Mouse (Mus musculus) heart, embryonic 11.5 days (tissue): ENCODE results near the gene Hacd3. TPM values are rescaled to one million over a fixed set of nuclear protein-coding genes. Genes with fewer than 3 reads are reported as not detected.

Experiments used
- ATAC-seq: fragments of 200-750 bp; cut with Nextera tagmentation; replicated peaks from 2 replicates; pipeline ENCODE4 v1.8.0; 2017; ENCODE audit warnings: moderate library complexity; ENCODE audit not compliant: insufficient number of reproducible peaks, low FRiP score, low TSS enrichment
- H3K27ac ChIP-seq: fragments of 300-500 bp; sonication (generic); 2 replicates; pipeline ENCODE4 v1.5.1; 2014; ENCODE audit warnings: mild to moderate bottlenecking, low read depth, low read length
- H3K27me3 ChIP-seq: fragments of 300-500 bp; sonication (generic); 2 replicates; pipeline ENCODE4 v1.6.1; 2014; ENCODE audit warnings: mild to moderate bottlenecking, low read length, mixed read lengths; ENCODE audit not compliant: control insufficient read depth, insufficient read depth
- H3K36me3 ChIP-seq: fragments of 300-500 bp; sonication (generic); 2 replicates; pipeline ENCODE4 v1.6.1; 2014; ENCODE audit warnings: mild to moderate bottlenecking, low read length, moderate library complexity, mixed read lengths; ENCODE audit not compliant: control insufficient read depth, insufficient read depth
- H3K4me1 ChIP-seq: fragments of 300-500 bp; sonication (generic); 2 replicates; pipeline ENCODE4 v1.6.1; 2014; ENCODE audit warnings: low read length; ENCODE audit not compliant: control insufficient read depth, insufficient read depth
- H3K4me2 ChIP-seq: fragments of 300-500 bp; sonication (generic); 2 replicates; pipeline ENCODE4 v1.6.1; 2014; ENCODE audit warnings: mild to moderate bottlenecking, moderate library complexity
- H3K4me3 ChIP-seq: fragments of 300-500 bp; sonication (generic); 2 replicates; pipeline ENCODE4 v1.5.1; 2014; ENCODE audit warnings: low read depth, low read length
- H3K9ac ChIP-seq: fragments of 300-500 bp; sonication (generic); 2 replicates; pipeline ENCODE4 v1.6.1; 2014; ENCODE audit warnings: mild to moderate bottlenecking, low read depth, low read length, moderate library complexity
- H3K9me3 ChIP-seq: fragments of 300-500 bp; sonication (generic); replicated peaks from 2 replicates; pipeline ENCODE4 v1.6.1; 2016; ENCODE audit warnings: low read length; ENCODE audit not compliant: control insufficient read depth
- WGBS: fragments of 180-500 bp; shearing (Covaris S2); extraction: QIAGEN DNeasy Blood & Tissue Kit; methylation state at CpG from one replicate; pipeline ENCODE4 v1.1.7; 2014; ENCODE audit not compliant: insufficient replicate concordance; 5-methylcytosine and 5-hydroxymethylcytosine counted together
- polyA plus RNA-seq: library from polyadenylated mRNA; unstranded; fragments of >200 nt; fragmentation: Nextera tagmentation; extraction: Ambion mirVana; gene quantifications from 2 replicates; pipeline ENCODE4 v1.2.1, GENCODE M21; 2014

The Hacd3 gene
- 55.8 and 60.2 TPM in 2 replicates for polyA plus RNA-seq

DNA sequence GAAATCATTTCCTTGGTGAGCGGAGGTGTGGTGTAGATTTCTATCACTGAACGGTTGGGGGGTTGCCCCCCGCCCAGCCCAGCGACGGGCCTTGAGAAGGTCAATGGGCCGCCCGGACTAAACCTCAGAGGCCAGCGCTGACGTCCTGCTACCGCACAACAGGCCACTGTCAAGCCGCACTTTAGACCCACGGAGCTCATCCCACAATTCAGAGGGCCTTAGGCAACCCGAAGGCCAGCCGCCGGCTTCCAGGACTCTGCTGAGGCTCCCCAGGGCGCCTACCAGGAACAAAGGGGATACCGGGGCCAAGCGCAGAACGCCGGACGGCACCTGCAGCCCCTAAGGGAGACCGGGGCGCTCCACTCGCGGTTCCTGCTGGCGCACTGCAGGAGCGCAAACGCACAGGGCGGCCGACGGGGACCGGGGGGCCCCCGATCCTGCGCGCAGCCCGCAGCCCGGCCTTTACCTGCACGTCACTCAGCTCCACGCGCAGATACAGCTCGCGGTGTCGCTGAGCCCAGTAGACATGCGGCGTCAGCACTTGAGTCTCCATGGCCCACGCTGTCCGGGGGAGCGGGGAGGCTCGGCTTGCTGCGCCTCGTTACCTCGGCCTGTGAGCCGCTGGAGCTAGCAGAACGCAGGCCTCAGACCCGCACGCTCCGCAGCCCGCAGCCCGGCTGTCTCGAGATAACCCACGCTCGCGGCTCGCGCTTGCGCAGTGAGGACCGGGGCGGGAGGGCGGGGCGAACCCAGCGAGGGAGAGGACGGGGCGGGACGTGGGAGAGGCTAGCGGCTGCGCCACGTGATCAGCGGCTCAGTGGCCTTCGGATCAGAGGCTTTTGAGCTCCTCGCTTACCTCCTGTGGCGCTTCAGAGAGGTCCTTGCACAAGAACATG, at the start of gene Hacd3:
Gene Hacd3 (minus strand): TSS at position 703 of the 896 bp plus-strand sequence.
- Histone ChIP-seq H3K4me3 (peak within 1 kb of the TSS; percentile 79), H3K9me3 (no peaks in the 10 kb centered on the region), H3K4me1 (peaks cover 29% of the 10 kb centered on the region), H3K4me2 (peak within 1 kb of the TSS; percentile 69), H3K36me3 (no peaks in the 10 kb centered on the region), H3K9ac (peak within 1 kb of the TSS; percentile 88), H3K27me3 (no peaks in the 10 kb centered on the region), H3K27ac (peak within 1 kb of the TSS; percentile 65)
- WGBS: under 1% methylated on average over 80 of the region's 81 CpGs
- ATAC-seq: peak; percentile 92

DNA sequence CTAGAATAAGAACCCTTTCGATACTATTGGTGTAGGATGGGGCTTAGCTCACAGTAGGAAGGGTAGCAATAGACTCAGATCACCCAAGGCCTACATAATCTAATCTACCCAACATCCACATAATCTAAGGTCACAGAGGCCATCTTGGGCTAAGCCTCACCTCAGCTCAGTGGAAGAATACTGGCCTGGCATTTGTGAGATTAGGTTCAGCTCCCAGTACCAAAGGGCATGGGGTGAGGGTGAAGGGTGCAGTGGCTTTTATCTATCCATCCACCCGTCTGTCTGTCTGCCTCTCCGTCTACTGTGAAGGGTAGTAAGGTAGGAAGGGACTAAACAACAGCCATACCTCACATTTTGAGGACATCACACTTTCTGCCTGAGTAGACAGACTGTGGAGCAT, 49.1 kb upstream of the Hacd3 start:
- ATAC-seq: no peak
- Histone ChIP-seq H3K36me3 (peaks cover 16% of the 10 kb centered on the region), H3K27ac (no peak overlapping the region), H3K4me1 (no peaks in the 10 kb centered on the region), H3K27me3 (no peaks in the 10 kb centered on the region), H3K4me3 (no peak overlapping the region), H3K9me3 (no peaks in the 10 kb centered on the region), H3K9ac (no peak overlapping the region), H3K4me2 (no peak overlapping the region)
- 80% methylated on average over 3 of the region's 3 CpGs for WGBS

DNA sequence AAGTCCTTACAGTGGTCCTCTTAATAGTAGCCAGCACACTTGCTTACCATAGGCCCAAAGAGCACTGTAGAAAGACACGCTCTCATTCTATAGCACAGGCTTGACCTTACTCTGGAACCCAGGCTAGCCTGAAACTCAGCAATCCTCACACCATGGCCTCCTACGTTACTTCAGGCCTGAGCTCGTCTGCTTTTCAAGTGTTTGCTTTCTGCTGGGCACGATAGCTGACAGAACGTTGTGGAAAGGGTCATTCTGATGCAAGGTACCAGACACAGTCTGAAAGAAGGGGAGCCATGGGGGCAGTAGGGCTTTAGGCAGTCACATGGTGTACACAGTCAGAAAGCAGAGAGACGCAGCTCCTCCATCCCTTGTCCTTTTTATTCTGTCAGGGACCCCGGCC, 42.8 kb upstream of the Hacd3 start:
- no peak overlapping the region for H3K4me2 ChIP-seq
- 89% methylated on average over 7 of the region's 7 CpGs for WGBS
- no peak for ATAC-seq
- H3K27me3 ChIP-seq: no peaks in the 10 kb centered on the region
- H3K9ac ChIP-seq: no peak overlapping the region
- H3K27ac ChIP-seq: no peak overlapping the region
- H3K4me3 ChIP-seq: no peak overlapping the region
- H3K4me1 ChIP-seq: no peaks in the 10 kb centered on the region
- no peaks in the 10 kb centered on the region for H3K9me3 ChIP-seq
- H3K36me3 ChIP-seq: peaks cover 28% of the 10 kb centered on the region

DNA sequence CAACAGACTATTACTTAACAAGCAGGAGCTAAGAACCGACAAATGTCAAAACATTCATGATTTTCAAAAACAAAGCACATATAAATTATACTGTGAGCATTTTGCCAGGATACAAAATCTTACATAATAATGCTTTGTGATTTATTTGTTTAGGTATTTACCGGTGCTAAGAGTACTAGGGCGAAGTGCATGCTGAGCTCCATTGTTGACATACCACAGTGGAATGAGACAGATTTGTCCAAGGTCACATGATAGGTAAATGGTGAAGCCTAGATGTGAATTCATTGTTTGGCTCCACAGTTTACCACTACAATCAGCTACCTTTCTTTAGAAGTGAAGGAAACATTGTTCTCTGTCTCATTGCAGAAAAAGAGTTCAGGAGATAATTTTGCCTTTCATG, 29.5 kb upstream of the Hacd3 start:
- WGBS: 95% methylated on average over 3 of the region's 3 CpGs
- Histone ChIP-seq H3K36me3 (peaks cover 42% of the 10 kb centered on the region), H3K4me3 (no peak overlapping the region), H3K4me1 (no peaks in the 10 kb centered on the region), H3K4me2 (no peak overlapping the region), H3K27me3 (no peaks in the 10 kb centered on the region), H3K9ac (no peak overlapping the region), H3K9me3 (no peaks in the 10 kb centered on the region), H3K27ac (no peak overlapping the region)
- ATAC-seq: no peak

DNA sequence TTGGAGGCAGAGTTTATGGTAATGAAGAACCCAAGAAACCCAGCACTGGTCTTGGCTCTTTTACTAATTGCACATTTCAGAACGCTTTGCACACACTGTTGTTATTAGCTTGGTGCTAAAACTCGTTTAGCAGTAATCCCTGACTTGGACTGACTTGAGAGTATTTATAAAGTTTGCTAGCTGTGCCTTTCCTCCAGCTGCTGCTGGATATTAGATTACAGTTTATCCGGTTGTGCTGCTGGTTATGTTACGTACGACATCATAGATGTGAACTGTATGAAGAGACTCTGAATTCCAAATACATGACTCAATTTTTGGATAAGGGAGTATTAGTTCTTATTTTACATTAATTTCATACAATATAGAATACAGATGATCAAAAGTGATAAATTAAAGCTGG, 27.9 kb upstream of the Hacd3 start:
- Histone ChIP-seq H3K9ac (no peak overlapping the region), H3K27me3 (no peaks in the 10 kb centered on the region), H3K9me3 (no peaks in the 10 kb centered on the region), H3K4me3 (no peak overlapping the region), H3K4me2 (no peak overlapping the region), H3K27ac (no peak overlapping the region), H3K36me3 (peaks cover 39% of the 10 kb centered on the region), H3K4me1 (no peaks in the 10 kb centered on the region)
- 94% methylated on average over 5 of the region's 5 CpGs for WGBS
- ATAC-seq: no peak

DNA sequence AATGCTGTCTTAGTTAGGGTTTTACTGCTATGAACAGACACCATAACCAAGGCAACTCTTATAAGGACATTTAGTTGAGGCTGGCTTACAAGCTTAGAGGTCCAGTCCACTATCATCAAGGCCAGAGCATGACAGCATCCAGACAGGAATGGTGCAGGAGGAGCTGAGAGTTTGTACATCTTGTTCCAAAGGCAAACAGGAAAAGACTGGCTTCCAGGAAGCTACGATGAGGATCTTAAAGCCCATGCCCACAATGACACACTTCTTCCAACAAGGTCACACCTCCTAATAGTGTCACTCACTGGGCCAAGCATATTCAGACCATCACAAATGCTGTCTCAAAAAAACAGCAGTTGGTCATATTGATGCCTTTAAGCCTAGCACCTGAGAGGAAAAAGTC, 25.5 kb upstream of the Hacd3 start:
- Histone ChIP-seq H3K4me3 (no peak overlapping the region), H3K4me2 (no peak overlapping the region), H3K9ac (no peak overlapping the region), H3K27me3 (no peaks in the 10 kb centered on the region), H3K27ac (no peak overlapping the region), H3K4me1 (no peaks in the 10 kb centered on the region), H3K36me3 (peaks cover 37% of the 10 kb centered on the region), H3K9me3 (no peaks in the 10 kb centered on the region)
- 82% methylated on average over 1 of the region's 1 CpGs for WGBS
- ATAC-seq: no peak

DNA sequence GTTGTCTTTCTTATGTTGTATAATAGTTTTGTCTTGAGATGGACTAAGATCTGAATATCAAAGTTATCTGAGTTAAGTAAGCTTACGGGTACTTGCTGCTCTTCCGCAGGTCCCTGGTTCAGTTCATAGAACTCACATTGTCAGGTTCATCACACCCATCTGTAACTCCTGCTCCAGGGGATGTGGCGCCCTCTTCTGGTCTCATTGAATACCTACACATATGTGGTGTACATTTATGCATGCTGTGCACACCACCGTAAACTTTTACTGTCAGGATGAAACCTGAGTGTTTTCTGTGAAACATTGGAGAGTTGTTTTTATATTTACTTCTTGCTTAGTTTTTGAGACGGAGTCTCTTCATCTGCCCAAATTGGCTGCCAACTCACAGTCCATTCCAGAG, 19.9 kb upstream of the Hacd3 start:
- Histone ChIP-seq H3K9me3 (no peaks in the 10 kb centered on the region), H3K36me3 (peaks cover 37% of the 10 kb centered on the region), H3K4me1 (no peaks in the 10 kb centered on the region), H3K4me3 (no peak overlapping the region), H3K27ac (no peak overlapping the region), H3K4me2 (no peak overlapping the region), H3K27me3 (no peaks in the 10 kb centered on the region), H3K9ac (no peak overlapping the region)
- no peak for ATAC-seq
- WGBS: 95% methylated on average over 5 of the region's 5 CpGs

DNA sequence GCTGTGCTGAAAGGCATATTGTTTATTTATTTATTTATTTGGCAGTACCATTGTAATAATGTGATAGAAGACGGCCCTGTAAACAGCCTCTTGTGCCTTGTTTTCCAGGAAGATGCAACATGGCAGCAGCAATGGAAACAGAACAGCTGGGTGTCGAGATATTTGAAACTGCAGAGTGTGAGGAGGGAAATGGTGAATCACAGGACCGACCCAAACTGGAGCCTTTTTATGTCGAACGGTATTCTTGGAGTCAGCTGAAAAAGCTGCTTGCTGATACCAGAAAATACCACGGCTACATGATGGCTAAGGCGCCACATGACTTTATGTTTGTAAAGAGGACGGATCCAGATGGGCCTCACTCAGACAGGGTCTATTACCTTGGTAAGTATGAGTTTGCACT, 15.4 kb upstream of the Hacd3 start:
- H3K4me2 ChIP-seq: no peak overlapping the region
- H3K27ac ChIP-seq: no peak overlapping the region
- no peak for ATAC-seq
- H3K4me1 ChIP-seq: peaks cover 7% of the 10 kb centered on the region
- H3K9ac ChIP-seq: no peak overlapping the region
- 87% methylated on average over 8 of the region's 8 CpGs for WGBS
- H3K36me3 ChIP-seq: peaks cover 25% of the 10 kb centered on the region
- no peaks in the 10 kb centered on the region for H3K9me3 ChIP-seq
- H3K27me3 ChIP-seq: no peaks in the 10 kb centered on the region
- H3K4me3 ChIP-seq: no peak overlapping the region

DNA sequence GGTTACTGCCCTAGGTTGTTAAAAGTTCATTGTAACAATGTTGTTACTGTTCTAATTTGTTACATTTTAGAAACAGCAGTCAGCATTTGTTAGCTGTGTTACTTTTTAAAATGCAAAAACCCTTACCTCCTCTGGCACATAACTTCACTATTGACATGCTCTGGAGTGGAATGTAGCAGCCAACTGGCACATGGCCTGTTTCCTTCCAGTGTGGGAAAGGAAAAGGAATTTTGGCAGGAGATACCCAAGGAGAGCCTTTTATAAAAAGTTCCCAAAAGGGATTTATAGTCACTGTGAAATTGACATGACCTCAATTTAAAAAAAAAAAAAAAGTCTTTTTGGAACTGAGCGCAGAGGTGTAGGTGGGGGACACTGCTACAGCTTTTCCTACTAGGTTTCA, 15.0 kb upstream of the Hacd3 start:
- H3K36me3 ChIP-seq: peaks cover 23% of the 10 kb centered on the region
- peaks cover 8% of the 10 kb centered on the region for H3K4me1 ChIP-seq
- no peaks in the 10 kb centered on the region for H3K27me3 ChIP-seq
- no peak overlapping the region for H3K9ac ChIP-seq
- no peak for ATAC-seq
- 89% methylated on average over 1 of the region's 1 CpGs for WGBS
- no peaks in the 10 kb centered on the region for H3K9me3 ChIP-seq
- H3K4me3 ChIP-seq: no peak overlapping the region
- H3K4me2 ChIP-seq: no peak overlapping the region
- H3K27ac ChIP-seq: no peak overlapping the region
